Mouse (Mus musculus): ENCODE data around the gene Fam76a. TPM values are rescaled to one million over a fixed set of nuclear protein-coding genes. Genes with fewer than 3 reads are reported as not detected.
A peak's percentile ranks its signal among the peaks of the same experiment; 100 is the strongest.

Fam76a gene
- polyA plus RNA-seq, 1 experiment from 2014 or later: 44.8 TPM

DNA sequence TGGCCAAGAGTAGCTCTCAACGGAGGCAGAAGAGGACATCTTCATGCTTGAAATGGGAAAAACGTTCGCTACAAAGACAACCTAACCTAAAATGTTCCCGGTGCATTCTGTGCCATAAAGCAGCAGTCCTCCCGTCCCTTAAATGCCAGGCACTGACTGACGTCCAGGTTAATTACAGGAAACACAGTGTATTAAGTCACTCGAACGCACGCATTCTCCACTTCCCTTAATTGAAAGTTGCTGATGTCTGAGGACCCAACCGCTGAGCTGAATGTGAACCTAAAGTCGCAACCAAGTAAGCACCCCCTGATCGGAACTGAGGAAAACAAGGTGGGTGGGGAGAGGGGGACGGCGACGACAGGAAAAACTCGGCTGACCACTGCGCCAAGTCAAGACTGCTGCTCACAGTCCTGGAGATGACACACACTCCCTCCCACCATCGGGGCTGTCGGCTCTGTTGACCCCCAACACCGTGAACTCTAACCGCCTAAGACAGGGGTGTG, 38.7 kb downstream of the Fam76a start:
- TF ChIP-seq CTCF (IDR thresholded peaks at IDR 0.05; ENCODE audit: low read depth): no peak
- H3K9ac ChIP-seq (ENCODE audit: low read depth, low read length): peak overlapping the region; percentile 93
- no peaks in the 10 kb centered on the region; the same call in 1 of the 2 replicates for H3K4me1 ChIP-seq (replicated peaks; ENCODE audit: insufficient read depth, low read length)
- H3K36me3 ChIP-seq (ENCODE audit: insufficient read depth, low read length): no peaks in the 10 kb centered on the region
- H3K27ac ChIP-seq: peak overlapping the region; percentile 89
- no peak for ATAC-seq (replicated peaks; ENCODE audit: low FRiP score, low read depth)
- H3K9me3 ChIP-seq (replicated peaks; ENCODE audit: low read length): no peaks in the 10 kb centered on the region
- H3K4me2 ChIP-seq (ENCODE audit: low read length): peak overlapping the region; percentile 92
- peak; percentile 52 for DNase-seq (ENCODE audit: low spot score)
- peak overlapping the region; percentile 94 for H3K4me3 ChIP-seq (replicated peaks; ENCODE audit: low read depth, low read length)
- no peaks in the 10 kb centered on the region for H3K27me3 ChIP-seq (ENCODE audit: insufficient read depth, low read length)
- WGBS: under 1% methylated on average over 21 of the region's 21 CpGs

DNA sequence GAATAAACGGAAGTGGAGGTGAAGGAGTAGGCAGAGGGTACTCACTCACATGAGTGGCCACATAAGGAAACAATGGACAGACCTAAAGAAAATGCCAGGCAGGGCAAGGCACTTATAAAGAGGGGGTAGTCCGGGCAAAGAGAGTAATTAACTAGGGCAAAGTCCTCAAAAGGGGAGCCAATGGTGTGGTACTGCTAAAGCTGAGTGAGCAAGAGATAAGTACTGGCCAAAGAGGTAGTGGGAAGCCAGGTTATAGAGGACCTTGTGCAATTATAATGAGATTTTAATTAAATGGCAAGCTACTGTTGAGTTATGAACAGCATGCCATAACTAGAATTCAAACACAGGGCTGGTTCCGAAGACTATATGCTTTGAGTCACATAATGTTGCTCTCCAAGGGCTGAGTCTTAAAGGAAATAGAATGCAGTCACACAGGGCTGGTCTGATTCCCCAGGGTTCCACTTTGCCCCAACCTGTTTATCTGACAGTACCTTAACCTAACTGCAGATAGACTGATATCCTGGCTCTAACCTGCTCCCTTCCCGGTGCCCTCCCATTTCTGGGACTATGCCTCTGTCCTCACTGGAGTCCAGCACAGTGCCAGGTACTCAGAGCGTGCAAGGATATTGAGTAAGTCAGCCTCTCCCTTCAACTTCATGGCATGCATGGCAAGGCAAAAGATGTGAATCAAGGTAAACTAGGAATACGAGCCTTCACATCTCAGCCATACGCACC, 47.8 kb downstream of the Fam76a start:
- TF ChIP-seq CTCF (IDR thresholded peaks at IDR 0.05; ENCODE audit: low read depth): no peak
- DNase-seq (ENCODE audit: low spot score): no peak
- no peak for ATAC-seq (replicated peaks; ENCODE audit: low FRiP score, low read depth)
- H3K9ac ChIP-seq (ENCODE audit: low read depth, low read length): no peak overlapping the region
- no peaks in the 10 kb centered on the region for H3K4me1 ChIP-seq (replicated peaks; ENCODE audit: insufficient read depth, low read length)
- H3K27me3 ChIP-seq (ENCODE audit: insufficient read depth, low read length): no peaks in the 10 kb centered on the region
- no peak overlapping the region for H3K4me2 ChIP-seq (ENCODE audit: low read length)
- no peaks in the 10 kb centered on the region for H3K9me3 ChIP-seq (replicated peaks; ENCODE audit: low read length)
- WGBS: 88% methylated on average over 7 of the region's 7 CpGs
- H3K4me3 ChIP-seq (replicated peaks; ENCODE audit: low read depth, low read length): no peak overlapping the region
- H3K36me3 ChIP-seq (ENCODE audit: insufficient read depth, low read length): peaks cover 9% of the 10 kb centered on the region; the same call in 1 of the 2 replicates
- H3K27ac ChIP-seq: no peak overlapping the region

DNA sequence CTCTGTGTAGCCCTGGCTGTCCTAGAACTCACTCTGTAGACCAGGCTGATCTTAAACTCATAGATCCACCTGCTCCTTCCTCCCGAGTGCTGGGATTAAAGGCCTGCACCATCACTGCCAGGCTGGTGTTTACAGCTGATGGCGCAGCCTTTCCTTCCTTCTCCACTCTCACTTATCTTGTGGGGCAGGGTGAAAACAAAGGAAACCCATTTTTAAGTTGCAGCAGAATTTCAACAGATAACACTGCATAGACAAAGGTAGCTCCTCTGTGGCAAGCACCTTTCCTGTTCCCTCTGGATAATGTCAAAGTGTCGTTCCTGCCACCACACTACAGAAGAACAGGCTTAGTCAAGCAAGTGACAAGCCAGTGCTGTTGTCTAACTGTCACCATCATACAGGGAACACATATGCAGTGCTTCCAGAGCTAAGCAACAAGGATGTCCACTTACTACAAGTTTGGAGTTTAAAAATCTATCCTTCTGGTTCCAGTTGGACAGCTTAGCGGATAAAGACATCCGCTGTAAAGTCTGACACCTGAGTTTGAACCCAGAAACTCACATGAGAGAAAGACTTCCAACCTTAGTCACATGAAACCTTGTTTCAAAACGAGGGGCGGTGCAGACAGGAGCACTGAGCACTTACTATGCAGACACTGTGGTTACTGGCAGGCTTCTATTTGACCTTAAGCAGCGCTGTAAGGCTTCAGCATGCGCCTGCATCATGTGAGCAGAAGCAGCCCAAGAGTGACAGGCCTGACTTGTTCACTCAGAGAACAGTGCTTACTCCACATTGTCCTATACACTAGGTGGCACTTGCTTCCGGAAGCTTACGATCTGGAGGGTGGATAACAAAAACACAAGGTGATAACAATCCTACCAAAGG, 48.6 kb downstream of the Fam76a start:
- ATAC-seq (replicated peaks; ENCODE audit: low FRiP score, low read depth) (no peak; the same call in 1 of the 2 replicates), DNase-seq (ENCODE audit: low spot score) (peak; percentile 8)
- Histone ChIP-seq H3K4me1 (replicated peaks; ENCODE audit: insufficient read depth, low read length) (no peaks in the 10 kb centered on the region), H3K9ac (ENCODE audit: low read depth, low read length) (no peak overlapping the region), H3K27me3 (ENCODE audit: insufficient read depth, low read length) (no peaks in the 10 kb centered on the region), H3K27ac (no peak overlapping the region), H3K4me2 (ENCODE audit: low read length) (no peak overlapping the region), H3K36me3 (ENCODE audit: insufficient read depth, low read length) (peaks cover 10% of the 10 kb centered on the region; the same call in 1 of the 2 replicates), H3K9me3 (replicated peaks; ENCODE audit: low read length) (no peaks in the 10 kb centered on the region), H3K4me3 (replicated peaks; ENCODE audit: low read depth, low read length) (no peak overlapping the region)
- TF ChIP-seq CTCF (IDR thresholded peaks at IDR 0.05; ENCODE audit: low read depth): no peak
- 82% methylated on average over 11 of the region's 11 CpGs for WGBS

DNA sequence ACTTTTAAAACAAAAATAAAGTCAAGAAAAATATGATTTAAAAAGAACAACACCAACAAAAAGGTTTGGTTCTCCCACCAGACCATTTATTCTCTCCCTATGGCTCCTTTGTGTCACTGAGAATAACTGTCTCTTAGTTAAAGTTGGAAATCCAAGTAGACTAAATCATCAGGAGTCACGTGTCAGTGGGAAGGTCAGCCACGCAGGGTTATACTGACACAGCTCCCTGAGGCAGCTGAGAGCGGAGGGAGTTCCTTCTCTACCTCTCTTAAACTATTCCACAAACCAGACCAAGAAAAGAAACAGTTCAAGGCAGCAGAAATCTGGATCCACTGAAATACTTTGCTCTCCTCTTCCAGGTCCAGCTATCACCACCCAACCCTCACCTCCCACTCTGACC, 51.2 kb downstream of the Fam76a start:
- DNase-seq (ENCODE audit: low spot score) (no peak), ATAC-seq (replicated peaks; ENCODE audit: low FRiP score, low read depth) (no peak)
- H3K4me2 ChIP-seq (ENCODE audit: low read length): no peak overlapping the region
- 75% methylated on average over 3 of the region's 3 CpGs for WGBS
- no peak overlapping the region for H3K27ac ChIP-seq
- H3K9ac ChIP-seq (ENCODE audit: low read depth, low read length): no peak overlapping the region
- no peaks in the 10 kb centered on the region for H3K27me3 ChIP-seq (ENCODE audit: insufficient read depth, low read length)
- no peaks in the 10 kb centered on the region for H3K9me3 ChIP-seq (replicated peaks; ENCODE audit: low read length)
- H3K4me1 ChIP-seq (replicated peaks; ENCODE audit: insufficient read depth, low read length): no peaks in the 10 kb centered on the region
- peaks cover 24% of the 10 kb centered on the region for H3K36me3 ChIP-seq (ENCODE audit: insufficient read depth, low read length)
- H3K4me3 ChIP-seq (replicated peaks; ENCODE audit: low read depth, low read length): no peak overlapping the region
- no peak for TF ChIP-seq CTCF (IDR thresholded peaks at IDR 0.05; ENCODE audit: low read depth)

DNA sequence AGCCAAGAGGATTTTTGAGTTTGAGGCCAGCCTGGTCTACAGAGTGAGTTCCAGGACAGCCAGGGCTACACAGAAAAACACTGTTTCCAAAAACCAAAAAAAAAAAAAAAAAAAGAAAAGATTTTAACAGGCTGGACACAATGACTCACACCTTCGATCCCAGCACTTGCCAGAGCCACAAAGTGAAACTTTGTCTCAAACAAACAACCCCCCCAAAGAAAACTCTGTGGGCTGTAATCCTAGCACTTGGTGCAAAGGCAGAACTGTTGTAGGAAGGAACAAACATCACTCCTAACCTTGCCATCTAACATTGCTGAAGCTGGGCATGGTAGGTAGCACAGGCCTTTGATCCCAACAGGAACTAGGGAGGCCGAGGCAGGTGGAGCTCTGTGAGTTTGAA, 57.5 kb downstream of the Fam76a start:
- H3K9ac ChIP-seq (ENCODE audit: low read depth, low read length): no peak overlapping the region
- no peak for TF ChIP-seq CTCF (IDR thresholded peaks at IDR 0.05; ENCODE audit: low read depth)
- H3K4me1 ChIP-seq (replicated peaks; ENCODE audit: insufficient read depth, low read length): no peaks in the 10 kb centered on the region
- ATAC-seq (replicated peaks; ENCODE audit: low FRiP score, low read depth) (no peak), DNase-seq (ENCODE audit: low spot score) (no peak)
- H3K27ac ChIP-seq: no peak overlapping the region
- no peak overlapping the region for H3K4me3 ChIP-seq (replicated peaks; ENCODE audit: low read depth, low read length)
- H3K36me3 ChIP-seq (ENCODE audit: insufficient read depth, low read length): peaks cover 50% of the 10 kb centered on the region
- 85% methylated on average over 2 of the region's 2 CpGs for WGBS
- no peak overlapping the region for H3K4me2 ChIP-seq (ENCODE audit: low read length)
- H3K27me3 ChIP-seq (ENCODE audit: insufficient read depth, low read length): no peaks in the 10 kb centered on the region
- H3K9me3 ChIP-seq (replicated peaks; ENCODE audit: low read length): no peaks in the 10 kb centered on the region

DNA sequence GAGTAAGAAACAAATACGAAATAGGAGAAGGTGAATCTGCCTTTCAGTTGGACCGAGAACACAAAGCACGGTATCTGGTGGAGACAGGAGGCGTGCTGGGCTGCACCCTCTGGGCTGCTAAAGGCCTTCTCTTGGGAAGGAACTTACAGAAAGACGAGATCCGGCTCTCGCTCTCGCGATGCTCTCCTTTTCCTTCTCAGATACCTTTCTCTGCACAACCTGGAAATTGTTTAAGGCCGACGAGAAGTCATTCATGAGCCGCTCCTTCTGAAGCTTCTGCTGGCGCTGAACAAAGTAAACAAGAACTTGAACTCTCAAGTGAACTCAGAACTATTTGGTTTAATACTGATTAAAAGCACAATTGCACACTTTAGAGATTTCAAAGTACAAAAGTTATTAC, 59.3 kb downstream of the Fam76a start:
- DNase-seq (ENCODE audit: low spot score): no peak
- 91% methylated on average over 13 of the region's 13 CpGs for WGBS
- no peak for ATAC-seq (replicated peaks; ENCODE audit: low FRiP score, low read depth)
- no peak overlapping the region for H3K4me2 ChIP-seq (ENCODE audit: low read length)
- H3K4me1 ChIP-seq (replicated peaks; ENCODE audit: insufficient read depth, low read length): no peaks in the 10 kb centered on the region
- H3K9ac ChIP-seq (ENCODE audit: low read depth, low read length): no peak overlapping the region
- no peak overlapping the region for H3K4me3 ChIP-seq (replicated peaks; ENCODE audit: low read depth, low read length)
- H3K27me3 ChIP-seq (ENCODE audit: insufficient read depth, low read length): no peaks in the 10 kb centered on the region
- no peak for TF ChIP-seq CTCF (IDR thresholded peaks at IDR 0.05; ENCODE audit: low read depth)
- H3K27ac ChIP-seq: no peak overlapping the region
- H3K9me3 ChIP-seq (replicated peaks; ENCODE audit: low read length): no peaks in the 10 kb centered on the region
- peaks cover 52% of the 10 kb centered on the region for H3K36me3 ChIP-seq (ENCODE audit: insufficient read depth, low read length)
